Mouse (Mus musculus) spleen, postnatal 0 days (tissue): ENCODE results near the gene Ddah2. TPM values are rescaled to one million over a fixed set of nuclear protein-coding genes. Genes with fewer than 3 reads are reported as not detected.

Source experiments
- polyA plus RNA-seq: library from polyadenylated mRNA; unstranded; fragments of >200 nt; fragmentation: Nextera tagmentation; extraction: Ambion mirVana; gene quantifications from 2 replicates; pipeline ENCODE4 v1.2.1, GENCODE M21; 2015

Ddah2 gene
- 52.0 and 69.5 TPM in 2 replicates for polyA plus RNA-seq

GRCm38 (mm10) chr17:35058911-35059892, at the start of gene Ddah2:
Gene Ddah2 (plus strand): TSS chr17:35059035.

DNA sequence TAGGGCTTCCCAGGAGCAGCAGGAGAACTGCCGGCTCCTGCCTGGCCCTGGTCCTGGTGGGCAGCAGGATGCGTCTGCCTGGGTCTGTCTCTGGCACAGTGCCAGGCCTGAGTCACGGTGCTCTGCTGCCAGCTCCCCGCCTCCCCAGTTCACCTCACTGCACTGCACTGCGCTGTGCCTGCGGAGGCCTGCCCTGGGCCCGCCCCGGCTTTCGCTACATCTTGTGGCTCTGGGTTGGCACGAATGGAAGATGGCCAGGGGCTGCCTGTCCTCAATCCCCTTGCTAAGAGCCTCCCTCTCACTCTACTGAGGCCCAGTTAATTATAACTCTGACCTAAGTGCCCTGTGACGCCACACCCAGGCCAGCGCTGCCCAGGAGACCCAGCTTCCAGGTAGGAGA, 42.5 kb upstream of the Ddah2 start, which contains the start of gene Vwa7:
Gene Vwa7 (plus strand): TSS at position 204 of the 400 bp plus-strand sequence.

DNA sequence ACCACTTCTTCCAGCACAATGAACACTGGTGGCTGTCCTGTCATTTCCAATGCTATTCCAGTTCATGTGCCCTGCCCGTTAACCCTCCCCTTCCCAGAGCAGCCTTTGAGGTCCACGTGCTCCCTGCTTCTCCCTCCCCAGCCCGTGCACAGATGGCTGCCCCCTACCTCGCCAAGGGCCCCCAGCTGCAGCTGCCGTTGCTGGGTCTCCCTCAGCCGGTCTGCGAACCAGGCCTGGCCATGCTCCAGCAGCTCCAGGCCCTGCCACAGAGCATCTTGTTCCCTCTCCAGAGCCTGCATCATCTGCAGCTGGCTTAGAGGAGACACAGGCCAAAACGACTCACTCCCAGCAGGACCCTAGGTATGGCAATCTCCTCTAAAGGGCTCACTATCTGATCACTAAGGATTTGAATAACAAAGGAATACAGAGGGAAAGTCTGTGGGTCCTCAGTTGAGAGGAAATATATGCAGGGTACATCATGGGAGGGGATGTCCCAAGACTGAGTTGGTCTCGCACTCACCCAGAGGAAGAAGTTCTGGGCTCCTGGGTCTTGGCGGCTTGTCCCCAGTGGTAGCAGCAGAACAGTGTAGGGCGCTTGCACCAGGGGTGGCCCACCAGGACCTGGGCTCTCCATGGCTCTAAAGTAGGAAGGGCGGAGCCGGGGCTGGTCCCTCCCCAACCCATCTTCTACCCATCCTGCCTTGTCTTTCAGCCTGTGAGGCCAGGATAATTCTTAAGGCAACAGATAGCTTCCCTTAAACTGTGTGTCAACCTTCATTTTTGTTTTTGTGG, 31.4 kb upstream of the Ddah2 start, which contains the start of gene Sapcd1:
Gene Sapcd1 (minus strand): TSS at position 740 of the 792 bp plus-strand sequence.

DNA sequence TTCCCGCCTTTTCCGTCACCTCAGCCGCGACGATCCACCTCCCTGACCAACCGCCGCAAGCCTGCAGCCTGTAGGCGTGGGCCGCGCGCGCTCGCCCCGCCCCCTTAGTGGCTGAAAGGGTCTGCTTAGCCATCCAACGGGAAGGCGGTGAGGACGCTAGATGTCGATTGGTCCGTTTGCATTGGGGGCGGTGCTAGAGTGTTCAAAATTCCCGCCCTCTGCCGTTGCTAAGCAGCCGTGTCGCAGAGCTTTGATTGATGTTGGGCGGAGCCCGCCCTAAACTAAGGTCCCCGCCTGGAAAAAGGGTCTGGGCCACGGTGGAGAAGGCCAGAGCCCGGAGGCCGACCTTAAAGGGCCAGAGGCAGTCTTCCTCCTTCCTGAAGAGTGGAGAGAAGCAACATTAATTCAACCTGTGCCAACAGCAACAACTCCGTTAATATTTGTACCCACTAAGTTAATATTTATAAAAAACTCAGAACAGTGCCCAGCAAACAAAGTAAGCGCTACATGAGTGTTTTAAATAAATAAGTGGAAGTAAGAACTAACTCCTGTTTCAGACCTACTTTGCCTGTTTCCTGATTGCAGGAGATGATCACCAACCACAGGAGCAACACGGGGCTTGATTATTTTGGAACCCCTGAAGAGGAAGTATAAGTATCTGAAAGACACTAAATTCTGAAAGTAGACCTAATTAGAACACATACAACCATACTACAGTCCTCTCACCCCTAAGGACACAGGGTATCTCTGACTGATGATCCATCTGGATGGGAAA, 12.0 kb upstream of the Ddah2 start, which contains the start of gene Msh5:
Gene Msh5 (minus strand): TSS at position 65 of the 775 bp plus-strand sequence.

GRCm38 (mm10) chr17:35049561-35050016, 9.2 kb upstream of the Ddah2 start, which contains the start of gene Clic1:
Gene Clic1 (plus strand): TSS chr17:35049966.

DNA sequence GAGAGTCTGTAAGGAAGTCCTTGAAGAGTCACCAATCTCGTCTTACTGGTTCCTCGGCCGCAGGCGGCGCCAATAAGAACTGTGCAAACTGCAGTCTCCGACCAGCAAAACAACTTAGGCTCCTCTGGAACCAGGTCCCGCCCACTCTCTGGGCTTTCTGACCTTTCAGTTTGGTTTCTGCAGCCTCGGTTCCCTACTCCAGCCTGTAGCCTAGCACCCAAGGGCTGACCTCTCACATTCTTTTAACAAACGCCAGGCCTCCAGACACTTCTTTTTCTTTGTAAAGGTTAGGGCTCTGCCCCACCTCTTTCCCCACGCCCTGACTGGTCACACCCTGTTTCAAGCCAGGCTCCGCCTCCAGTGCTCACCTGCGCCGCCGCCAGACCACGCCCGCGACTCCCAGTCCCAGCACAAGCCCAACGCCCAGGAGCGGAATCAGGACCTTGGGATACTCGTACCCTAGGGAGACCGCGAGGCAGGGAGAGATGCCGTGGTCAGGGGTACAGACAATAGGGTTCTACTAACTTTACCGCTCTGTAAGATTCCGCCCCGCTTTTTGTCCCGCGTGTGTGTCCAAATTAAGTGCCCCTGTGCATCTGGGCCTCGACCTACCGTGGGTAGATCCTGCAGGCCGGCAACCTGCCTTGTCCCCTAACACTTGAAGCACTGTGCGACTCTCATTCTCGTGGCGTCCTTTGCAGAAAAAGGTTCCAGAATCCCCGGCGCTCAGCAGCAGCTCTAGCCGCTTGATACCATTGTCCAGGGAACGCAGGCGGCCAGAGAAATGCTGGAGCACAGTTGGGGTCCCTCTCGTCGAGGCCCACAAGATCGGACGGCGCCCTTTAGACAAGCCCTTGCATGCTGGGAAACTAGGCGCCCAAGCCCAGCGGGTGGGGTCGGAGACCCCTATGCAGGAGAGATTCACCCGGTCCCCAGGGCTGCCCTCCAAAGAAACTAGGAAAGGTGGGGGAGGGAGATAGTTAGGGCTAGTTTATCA, 6.4 kb downstream of the Ddah2 start, which contains the start of gene Ly6g6c:
Gene Ly6g6c (plus strand): TSS at position 438 of the 997 bp plus-strand sequence.

DNA sequence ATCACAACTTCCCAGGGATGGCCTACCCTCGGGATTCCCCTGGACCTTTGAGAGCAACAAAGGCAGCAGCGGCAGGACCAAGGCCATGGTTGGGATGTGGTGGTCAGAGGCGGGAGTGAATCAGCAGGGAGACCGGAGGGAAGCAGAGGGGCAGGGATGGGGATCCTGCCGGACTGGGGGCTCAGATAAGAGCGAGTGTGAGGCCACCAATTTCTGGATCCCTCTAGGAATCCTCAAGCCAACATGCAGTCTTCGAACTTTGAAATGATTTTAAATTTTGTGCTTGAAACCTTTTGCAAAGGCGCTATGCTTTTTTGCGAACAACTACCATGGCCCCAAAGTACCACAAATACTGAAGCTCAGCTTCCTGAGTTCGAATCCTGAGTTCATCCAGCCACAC, 7.2 kb downstream of the Ddah2 start, which contains the start of gene Mpig6b:
Gene Mpig6b (minus strand): TSS at position 101 of the 400 bp plus-strand sequence.

DNA sequence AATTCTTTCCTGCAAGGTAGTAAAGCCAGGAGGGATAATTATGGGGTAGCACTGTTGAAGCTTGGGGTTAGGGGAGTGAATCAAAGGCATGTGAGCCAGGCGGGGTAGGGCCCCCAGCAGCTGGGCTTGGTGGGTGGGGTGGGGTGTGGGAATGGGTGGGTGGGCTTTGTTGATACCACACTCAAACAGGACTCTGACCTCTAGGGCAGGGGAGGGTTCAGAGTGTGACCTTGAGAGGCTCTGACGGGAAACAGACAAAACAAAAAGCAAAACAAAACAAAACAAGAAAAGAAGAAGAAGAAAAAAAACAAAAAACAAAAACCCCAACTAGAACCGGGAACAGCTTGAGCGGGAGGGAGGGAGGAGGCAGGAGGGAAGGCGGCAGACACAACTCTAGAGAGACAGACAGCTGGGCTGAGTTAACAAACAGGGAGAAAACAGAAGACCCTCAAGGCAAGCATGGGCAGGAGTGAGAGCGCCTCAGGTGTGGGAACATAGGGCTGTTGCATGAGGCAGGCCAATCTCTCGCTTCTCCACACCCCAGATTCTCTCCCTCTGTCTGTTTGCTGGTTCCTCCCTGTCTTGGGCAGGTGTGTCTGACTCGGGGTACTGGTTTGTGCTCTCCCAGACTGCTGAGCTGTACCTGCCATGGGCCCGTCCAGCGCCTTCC, 17.8 kb downstream of the Ddah2 start, which contains the start of gene Ly6g6e:
Gene Ly6g6e (plus strand): TSS at position 396 of the 670 bp plus-strand sequence.

GRCm38 (mm10) chr17:35077786-35078233, 19.0 kb downstream of the Ddah2 start, which contains the start of gene Ly6g6d:
Gene Ly6g6d (minus strand): TSS chr17:35078065.

DNA sequence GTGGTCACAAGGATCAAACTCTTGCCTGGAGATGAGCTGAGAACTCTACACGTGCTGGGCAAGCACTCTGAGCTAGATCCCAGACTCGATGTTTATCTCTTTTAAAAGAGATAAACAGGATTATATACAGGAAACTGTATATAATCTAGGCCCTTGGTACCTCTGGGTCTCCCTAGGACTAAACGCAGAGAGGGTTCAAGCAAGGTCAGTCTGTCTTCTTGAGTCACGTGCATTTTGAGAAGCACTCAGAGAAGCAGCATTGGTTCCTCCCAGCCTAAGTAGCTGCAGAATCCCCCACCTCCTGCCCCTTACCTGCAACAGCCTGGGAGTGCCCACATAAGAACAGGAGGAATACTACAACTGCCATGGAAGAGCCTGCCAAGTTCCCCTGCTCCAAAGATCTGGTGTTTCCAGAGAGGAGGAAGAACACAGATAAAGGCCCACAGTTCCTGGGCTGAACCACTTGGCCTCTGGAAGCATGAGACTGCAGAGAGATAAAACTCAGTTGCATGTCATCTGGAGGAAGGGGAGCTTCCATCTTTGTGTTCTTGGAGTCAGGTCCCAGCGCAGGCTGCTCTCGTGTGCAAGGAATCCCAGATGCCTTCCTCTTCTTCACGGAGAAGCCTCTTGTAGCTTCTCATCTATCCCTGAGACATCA, 26.5 kb downstream of the Ddah2 start, which contains the start of gene Ly6g6f:
Gene Ly6g6f (minus strand): TSS at position 403 of the 658 bp plus-strand sequence.

GRCm38 (mm10) chr17:35088825-35089644, 30.2 kb downstream of the Ddah2 start, which contains the start of gene Abhd16a:
Gene Abhd16a (plus strand): TSS chr17:35089263.

GRCm38 (mm10) chr17:35108097-35108496, 49.3 kb downstream of the Ddah2 start, which contains the start of gene Ly6g5c:
Gene Ly6g5c (plus strand): TSS chr17:35108279.

Other genes with a start within 250 kb of the Ddah2 start
- 33.1 and 34.3 TPM in 2 replicates for gene Stk19, start 222.1 kb upstream of the Ddah2 start, polyA plus RNA-seq
- gene Dxo, start 222.0 kb upstream of the Ddah2 start, polyA plus RNA-seq, result 32.9 and 33.7 TPM in 2 replicates
- gene Skiv2l, start 208.8 kb upstream of the Ddah2 start, polyA plus RNA-seq, result 22.8 and 27.9 TPM in 2 replicates
- 49.8 and 51.5 TPM in 2 replicates for gene Nelfe, start 208.6 kb upstream of the Ddah2 start, polyA plus RNA-seq
- 5.7 and 8.3 TPM in 2 replicates for gene Cfb, start 196.5 kb upstream of the Ddah2 start, polyA plus RNA-seq
- 0.99 and 1.2 TPM in 2 replicates for gene Zbtb12, start 179.6 kb upstream of the Ddah2 start, polyA plus RNA-seq
- not detected in 2 replicates for gene Gm20547, start 177.0 kb upstream of the Ddah2 start, polyA plus RNA-seq
- 7.5 and 11.8 TPM in 2 replicates for gene C2, start 160.8 kb upstream of the Ddah2 start, polyA plus RNA-seq
- 26.6 and 32.9 TPM in 2 replicates for gene Ehmt2, start 160.6 kb upstream of the Ddah2 start, polyA plus RNA-seq
- 0.08 and 0.25 TPM in 2 replicates for gene Slc44a4, start 144.6 kb upstream of the Ddah2 start, polyA plus RNA-seq
- gene Neu1, start 127.8 kb upstream of the Ddah2 start, polyA plus RNA-seq, result 15.6 and 21.0 TPM in 2 replicates
- gene Hspa1b, start 99.8 kb upstream of the Ddah2 start, polyA plus RNA-seq, result 0.13 and 0.32 TPM in 2 replicates
- gene Gm20481, start 89.1 kb upstream of the Ddah2 start, polyA plus RNA-seq, result not detected in 2 replicates
- gene Hspa1a, start 86.9 kb upstream of the Ddah2 start, polyA plus RNA-seq, result 1.7 and 1.8 TPM in 2 replicates
- gene Hspa1l, start 86.3 kb upstream of the Ddah2 start, polyA plus RNA-seq, result 0.23 and 0.30 TPM in 2 replicates
- gene Lsm2, start 77.2 kb upstream of the Ddah2 start, polyA plus RNA-seq, result 138 and 160 TPM in 2 replicates
- gene Vars, start 58.0 kb upstream of the Ddah2 start, polyA plus RNA-seq, result 104 and 108 TPM in 2 replicates
- 0.40 and 0.49 TPM in 2 replicates for gene Vwa7, start 42.5 kb upstream of the Ddah2 start, polyA plus RNA-seq
- gene Sapcd1, start 31.0 kb upstream of the Ddah2 start, polyA plus RNA-seq, result 19.7 and 23.0 TPM in 2 replicates
- 6.9 and 8.1 TPM in 2 replicates for gene Msh5, start 12.3 kb upstream of the Ddah2 start, polyA plus RNA-seq
- 245 and 258 TPM in 2 replicates for gene Clic1, start 9.1 kb upstream of the Ddah2 start, polyA plus RNA-seq
- 0.17 TPM in 1 of 2 replicates, not detected in the other for gene Ly6g6c, start 6.4 kb downstream of the Ddah2 start, polyA plus RNA-seq
- 2.5 and 3.1 TPM in 2 replicates for gene Mpig6b, start 7.1 kb downstream of the Ddah2 start, polyA plus RNA-seq
- 0.23 and 0.47 TPM in 2 replicates for gene Ly6g6e, start 17.9 kb downstream of the Ddah2 start, polyA plus RNA-seq
- 1.2 and 2.1 TPM in 2 replicates for gene Ly6g6d, start 19.0 kb downstream of the Ddah2 start, polyA plus RNA-seq
- gene Ly6g6f, start 26.6 kb downstream of the Ddah2 start, polyA plus RNA-seq, result 1.4 and 2.2 TPM in 2 replicates
- 101 and 108 TPM in 2 replicates for gene Abhd16a, start 30.2 kb downstream of the Ddah2 start, polyA plus RNA-seq
- gene Ly6g5c, start 49.2 kb downstream of the Ddah2 start, polyA plus RNA-seq, result not detected in 2 replicates
- 0.81 and 1.3 TPM in 2 replicates for gene Ly6g5b, start 56.4 kb downstream of the Ddah2 start, polyA plus RNA-seq
- gene Gpank1, start 62.4 kb downstream of the Ddah2 start, polyA plus RNA-seq, result 19.0 and 20.3 TPM in 2 replicates
- 191 and 199 TPM in 2 replicates for gene Csnk2b, start 63.0 kb downstream of the Ddah2 start, polyA plus RNA-seq
- gene D17H6S53E, start 67.3 kb downstream of the Ddah2 start, polyA plus RNA-seq, result 6.7 and 8.1 TPM in 2 replicates
- 0.17 and 0.64 TPM in 2 replicates for gene Apom, start 73.0 kb downstream of the Ddah2 start, polyA plus RNA-seq
- gene Bag6, start 76.1 kb downstream of the Ddah2 start, polyA plus RNA-seq, result 31.2 and 32.4 TPM in 2 replicates
- 85.1 and 90.0 TPM in 2 replicates for gene Prrc2a, start 105.9 kb downstream of the Ddah2 start, polyA plus RNA-seq
- gene Aif1, start 117.0 kb downstream of the Ddah2 start, polyA plus RNA-seq, result 36.5 and 52.2 TPM in 2 replicates
- gene Lst1, start 129.4 kb downstream of the Ddah2 start, polyA plus RNA-seq, result 93.5 and 134 TPM in 2 replicates
- 24.4 and 36.4 TPM in 2 replicates for gene Ltb, start 135.4 kb downstream of the Ddah2 start, polyA plus RNA-seq
- gene Tnf, start 143.0 kb downstream of the Ddah2 start, polyA plus RNA-seq, result 1.7 and 2.2 TPM in 2 replicates
- 0.17 and 0.79 TPM in 2 replicates for gene Lta, start 146.3 kb downstream of the Ddah2 start, polyA plus RNA-seq
- 0.82 and 2.5 TPM in 2 replicates for gene Gm16181, start 161.8 kb downstream of the Ddah2 start, polyA plus RNA-seq
- 2.3 and 2.4 TPM in 2 replicates for gene Atp6v1g2, start 174.6 kb downstream of the Ddah2 start, polyA plus RNA-seq
- gene Nfkbil1, start 176.8 kb downstream of the Ddah2 start, polyA plus RNA-seq, result 7.3 and 8.5 TPM in 2 replicates
- gene Ddx39b, start 182.7 kb downstream of the Ddah2 start, polyA plus RNA-seq, result 195 TPM in 2 replicates
- gene H2-D1, start 203.7 kb downstream of the Ddah2 start, polyA plus RNA-seq, result 356 and 410 TPM in 2 replicates